Mouse (Mus musculus): Measurements from ENCODE around the gene Dcaf10. TPM values are rescaled to one million over a fixed set of nuclear protein-coding genes. Genes with fewer than 3 reads are reported as not detected.
"Not testable (repeated sequence)": the region's sequence is repeated elsewhere in the genome, so short reads cannot be mapped to it uniquely, and the experiment has no call there.

Dcaf10 gene
- polyA plus RNA-seq, 3 experiments from 2014 or later = 2.0 to 2.4 (median 2.2) TPM

GRCm38 (mm10) chr4:45396211-45396610 is 54.3 kb downstream of the Dcaf10 start:
- not testable (repeated sequence) for ATAC-seq

GRCm38 (mm10) chr4:45398315-45398714 is 56.4 kb downstream of the Dcaf10 start:
- not testable (repeated sequence) for ATAC-seq

- no peak for ATAC-seq
These were observed 57.7 kb downstream of the Dcaf10 start for GRCm38 (mm10) chr4:45399421-45400210.

- ATAC-seq = no peak
These were observed 60.4 kb downstream of the Dcaf10 start for GRCm38 (mm10) chr4:45402281-45402680.

GRCm38 (mm10) chr4:45402878-45403498 is 61.1 kb downstream of the Dcaf10 start:
- peak; percentile 49 for ATAC-seq

GRCm38 (mm10) chr4:45403499-45403878 is 61.6 kb downstream of the Dcaf10 start:
- no peak for ATAC-seq

DNA sequence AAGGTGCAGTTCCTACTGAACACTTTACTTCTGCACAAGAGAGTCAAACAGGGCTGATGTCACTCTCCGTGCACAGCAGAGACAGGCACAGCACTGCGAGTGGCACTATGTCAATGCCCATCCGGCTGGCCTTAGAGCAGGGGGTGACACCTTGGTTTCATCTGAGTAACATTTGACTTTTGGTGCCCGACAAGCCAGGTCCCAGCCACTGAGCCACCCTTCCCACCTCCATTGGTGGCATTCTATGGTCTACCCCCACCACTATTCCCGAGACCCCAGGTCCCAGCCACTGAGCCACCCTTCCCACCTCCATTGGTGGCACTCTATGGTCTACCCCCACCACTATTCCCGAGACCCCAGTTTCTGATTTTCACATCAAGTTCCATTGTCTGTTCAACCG is 62.2 kb downstream of the Dcaf10 start:
- ATAC-seq = no peak

- no peak for ATAC-seq
These were observed 63.4 kb downstream of the Dcaf10 start for GRCm38 (mm10) chr4:45405315-45405714.

- ATAC-seq = no peak
These were observed 64.5 kb downstream of the Dcaf10 start for GRCm38 (mm10) chr4:45406397-45406796.

GRCm38 (mm10) chr4:45407001-45407702 is 65.3 kb downstream of the Dcaf10 start:
- ATAC-seq = no peak

DNA sequence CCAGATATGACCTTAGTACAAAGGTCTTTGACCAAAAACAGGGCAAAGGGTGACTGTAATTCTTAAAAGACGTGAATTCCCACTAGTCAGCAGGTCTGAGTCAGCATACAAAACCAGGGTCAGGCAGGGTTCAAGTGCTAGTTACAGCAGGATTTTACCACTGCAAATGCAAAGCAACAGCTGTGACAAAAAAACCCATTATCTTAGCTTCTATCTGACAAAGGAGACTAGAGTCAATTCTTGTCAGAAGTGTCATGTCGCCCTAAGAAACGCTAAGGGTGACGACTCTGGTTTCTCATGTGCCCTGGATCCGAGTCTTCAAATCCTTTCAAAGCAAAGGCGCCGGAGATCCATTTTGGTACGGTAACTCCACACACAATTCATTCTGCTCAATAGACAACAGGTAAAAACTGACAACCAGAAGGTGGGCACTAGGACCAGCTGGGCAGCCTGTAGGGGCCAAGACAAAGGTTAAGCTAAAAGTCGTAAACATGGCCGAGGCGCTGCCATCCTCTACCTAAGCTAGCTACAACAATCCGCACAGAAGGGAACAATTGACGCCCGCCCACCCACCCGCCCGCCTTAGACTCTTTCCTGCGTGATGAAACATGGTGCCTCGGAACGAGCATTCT is 65.9 kb downstream of the Dcaf10 start:
- peak; percentile 2 for ATAC-seq

DNA sequence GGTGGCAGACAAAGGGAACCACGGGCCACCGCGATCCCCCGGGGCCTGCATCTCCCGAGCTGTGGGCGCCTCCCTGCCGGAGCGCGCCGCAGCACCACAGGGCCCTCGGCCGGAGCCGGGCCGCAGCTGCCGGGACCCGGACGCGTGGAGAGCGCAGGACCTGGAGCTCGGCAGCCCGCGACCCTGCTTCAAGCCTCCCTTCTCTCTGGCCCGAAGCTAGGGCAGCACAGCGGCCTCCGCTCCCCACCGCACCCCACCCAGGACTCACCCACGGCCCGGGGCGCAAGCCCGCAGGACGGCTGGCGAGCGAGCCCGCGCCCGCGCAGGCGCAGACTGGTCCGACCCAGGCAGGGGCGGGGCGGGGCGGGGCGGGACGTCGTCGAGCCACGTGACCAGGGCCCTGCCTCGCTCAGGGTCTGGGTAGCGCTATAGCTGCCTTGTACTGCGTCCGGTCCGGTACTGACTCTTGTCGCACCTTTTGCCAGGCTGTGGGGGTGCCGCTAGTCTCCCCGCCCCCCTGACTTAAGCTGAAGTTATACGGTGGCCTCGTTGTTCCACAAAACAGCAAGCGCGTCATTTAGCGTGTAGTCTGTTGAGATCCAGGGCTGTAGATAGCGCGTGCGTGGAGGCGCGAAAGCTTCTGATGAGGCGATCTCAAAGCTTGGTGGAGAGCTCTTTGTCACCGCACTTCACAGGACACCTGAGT is 66.7 kb downstream of the Dcaf10 start, which contains the start of gene Slc25a51:
TSS of gene Slc25a51 (minus strand) at position 340 of the 706 bp plus-strand sequence.
- peak; percentile 88 for ATAC-seq

DNA sequence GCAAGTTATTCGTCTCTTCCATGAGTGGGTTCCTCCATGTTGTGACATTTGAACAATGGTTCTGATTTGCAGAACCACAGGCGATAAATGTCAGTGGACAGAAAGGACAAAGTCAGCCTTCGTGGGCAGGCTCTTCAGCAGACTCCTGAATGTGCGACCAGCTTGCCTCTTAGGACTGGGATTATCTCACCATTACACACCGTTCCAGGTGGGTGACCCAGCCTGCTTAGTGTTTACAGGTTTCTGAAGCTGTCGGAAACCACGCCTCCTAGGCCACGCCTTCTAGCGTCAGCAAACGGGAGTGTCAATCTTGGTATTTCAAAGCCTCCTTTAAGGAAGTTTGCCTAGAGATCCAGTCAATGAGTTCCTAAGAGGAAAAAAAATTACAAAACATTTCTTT is 67.4 kb downstream of the Dcaf10 start:
- ATAC-seq = peak; percentile 66

DNA sequence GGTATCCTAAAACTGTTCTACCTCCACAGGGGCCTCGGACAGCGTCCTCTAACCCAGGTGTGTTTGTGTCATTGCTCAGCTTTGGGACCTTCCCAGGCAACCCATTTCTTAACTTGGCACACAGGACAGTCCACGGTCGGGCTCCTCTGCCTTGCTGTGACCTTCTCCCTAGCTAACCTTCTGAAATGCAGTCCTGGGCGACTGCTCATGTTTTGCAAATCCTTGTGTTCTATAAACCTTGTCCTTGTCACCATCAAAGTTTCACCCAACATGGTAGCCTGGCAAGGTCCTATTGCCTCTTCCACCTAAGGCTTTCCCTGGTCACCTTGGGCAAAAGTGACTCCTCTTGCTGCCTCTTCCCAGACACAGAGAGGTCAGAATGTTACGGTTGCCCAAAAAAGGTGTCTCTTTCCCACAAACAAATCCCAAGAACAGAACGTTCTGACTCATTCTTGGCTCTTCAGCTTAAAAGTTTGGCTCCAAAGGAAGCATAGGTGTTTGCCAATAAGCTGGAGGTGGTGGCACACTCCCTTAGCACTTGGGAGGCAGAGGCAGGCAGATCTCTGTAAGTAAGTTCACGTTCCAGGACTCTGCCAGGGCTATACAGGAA is 69.4 kb downstream of the Dcaf10 start:
- no peak for ATAC-seq

GRCm38 (mm10) chr4:45412433-45413192 is 70.7 kb downstream of the Dcaf10 start:
- ATAC-seq = no peak

GRCm38 (mm10) chr4:45413674-45414338 is 71.9 kb downstream of the Dcaf10 start:
- ATAC-seq = no peak

DNA sequence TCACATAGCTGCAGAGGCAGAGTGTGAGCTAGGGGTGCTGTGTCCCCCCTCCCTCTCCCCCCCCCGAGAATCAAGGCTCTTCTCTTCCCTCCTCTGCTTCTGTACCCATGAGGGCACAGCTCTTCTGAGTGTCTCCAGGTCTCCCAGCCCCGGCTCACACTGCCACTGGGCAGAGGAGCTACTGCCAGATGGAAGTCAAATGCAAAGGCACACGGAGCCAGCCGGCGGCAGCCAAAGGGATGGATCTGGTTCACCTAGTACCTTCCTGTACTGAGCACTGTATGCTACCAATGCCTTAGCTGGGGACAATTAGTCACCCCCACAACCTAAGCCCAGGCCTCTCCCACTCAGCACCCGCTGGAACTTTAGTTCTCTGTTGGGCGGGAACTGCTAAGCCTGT is 74.4 kb downstream of the Dcaf10 start:
- ATAC-seq = no peak

GRCm38 (mm10) chr4:45418229-45418950 is 76.5 kb downstream of the Dcaf10 start:
- ATAC-seq = peak; percentile 90

DNA sequence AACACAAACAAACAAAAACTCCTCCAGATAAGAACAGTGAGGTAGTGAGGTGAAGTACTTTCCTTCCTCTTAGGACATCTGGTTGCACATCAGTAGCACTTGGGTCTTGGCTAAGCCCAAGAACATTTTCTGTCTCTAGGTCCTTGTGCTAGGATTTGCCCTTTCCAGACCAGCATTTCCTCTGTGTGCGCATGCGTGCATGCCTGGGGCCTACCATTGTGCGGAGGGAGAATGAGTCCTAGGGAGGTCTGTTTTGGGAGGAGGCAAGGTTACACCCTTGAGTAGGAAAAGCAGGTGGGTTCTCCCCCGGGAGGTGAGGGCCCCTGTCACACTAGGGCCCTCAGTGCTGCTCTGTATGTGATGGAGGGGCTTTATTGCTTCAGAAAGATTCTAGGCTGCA is 77.2 kb downstream of the Dcaf10 start:
- ATAC-seq = no peak

DNA sequence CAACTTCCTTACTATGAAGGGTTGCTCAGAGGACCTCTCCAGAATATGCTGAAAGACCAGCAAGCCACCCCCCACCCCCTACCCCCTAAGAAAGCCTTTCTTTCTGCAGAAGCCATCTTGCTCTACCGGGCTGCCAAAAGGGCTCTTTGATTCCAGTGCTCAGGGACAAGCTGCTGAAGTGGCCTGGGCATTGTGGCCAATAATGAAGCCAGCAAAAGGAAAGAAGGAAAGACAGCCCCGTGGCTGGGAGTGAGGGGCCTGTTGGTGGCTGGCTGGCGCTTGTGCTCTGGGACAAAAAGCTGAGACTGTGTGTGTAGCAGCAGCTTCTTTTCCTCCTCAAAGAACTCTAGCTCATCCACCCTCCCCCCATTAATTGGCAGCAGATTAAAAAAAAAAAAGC is 78.8 kb downstream of the Dcaf10 start:
- no peak for ATAC-seq
